Mouse (Mus musculus) lung, adult 18-20 months (tissue): ENCODE measurements around the gene Mki67.

Experiments
- DNase-seq, 2 experiments: peaks; one replicate each; pipeline ENCODE4 v3.0.0; 2022; ENCODE audit warnings: mixed read lengths in 2 of 2

Mki67 gene

DNA sequence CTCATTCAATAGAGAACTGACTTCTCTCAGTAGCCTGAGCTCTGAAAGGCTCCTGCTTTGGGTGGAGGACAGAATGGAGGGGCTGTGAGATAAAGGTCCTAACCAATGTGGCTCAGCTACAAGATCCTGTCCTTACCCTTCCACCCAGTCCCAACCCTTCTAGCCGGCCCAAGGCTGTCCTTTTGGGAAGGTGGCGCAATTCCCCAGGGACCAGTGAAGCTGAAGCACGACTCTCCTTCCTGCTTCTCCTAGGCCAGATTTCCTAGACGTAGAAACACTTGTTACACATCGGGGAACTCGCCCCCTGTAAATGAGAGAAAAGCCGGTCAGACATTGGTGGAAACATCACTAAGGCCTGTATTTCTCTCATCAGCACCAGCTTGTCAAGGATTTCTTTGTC, 52.0 kb downstream of the Mki67 start:
- no peak for DNase-seq

GRCm38 (mm10) chr7:135660314-135660713, 55.8 kb downstream of the Mki67 start:
- no peak for DNase-seq

GRCm38 (mm10) chr7:135659314-135659935, 56.7 kb downstream of the Mki67 start:
- peak in 1 of 2 experiments; percentile 49 for DNase-seq

DNA sequence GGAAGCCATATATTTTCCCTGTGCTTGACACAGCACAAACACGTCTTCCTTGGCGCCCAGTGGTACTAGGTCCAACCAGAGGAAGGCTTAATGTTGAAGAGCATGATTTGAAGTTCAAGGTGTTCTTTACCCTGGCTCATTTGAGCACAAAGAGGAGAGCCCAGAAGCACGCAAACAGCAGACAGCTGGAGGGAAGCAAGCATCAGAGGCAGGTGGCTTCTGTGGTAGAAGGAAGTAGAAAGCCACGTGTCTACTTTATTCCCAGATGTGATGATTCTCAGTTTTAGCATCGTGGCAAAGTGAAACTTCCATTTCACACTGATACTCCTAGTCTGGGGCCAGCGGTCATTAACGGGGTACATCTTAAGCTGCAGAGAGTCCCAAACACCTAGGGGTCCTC, 58.0 kb downstream of the Mki67 start:
- no peak for DNase-seq

GRCm38 (mm10) chr7:135655113-135655512, 61.0 kb downstream of the Mki67 start:
- DNase-seq, result no peak

- DNase-seq, result no peak
These were observed 61.9 kb downstream of the Mki67 start for GRCm38 (mm10) chr7:135654288-135654687.

- DNase-seq, result no peak
These were observed 62.6 kb downstream of the Mki67 start for GRCm38 (mm10) chr7:135653601-135654000.

DNA sequence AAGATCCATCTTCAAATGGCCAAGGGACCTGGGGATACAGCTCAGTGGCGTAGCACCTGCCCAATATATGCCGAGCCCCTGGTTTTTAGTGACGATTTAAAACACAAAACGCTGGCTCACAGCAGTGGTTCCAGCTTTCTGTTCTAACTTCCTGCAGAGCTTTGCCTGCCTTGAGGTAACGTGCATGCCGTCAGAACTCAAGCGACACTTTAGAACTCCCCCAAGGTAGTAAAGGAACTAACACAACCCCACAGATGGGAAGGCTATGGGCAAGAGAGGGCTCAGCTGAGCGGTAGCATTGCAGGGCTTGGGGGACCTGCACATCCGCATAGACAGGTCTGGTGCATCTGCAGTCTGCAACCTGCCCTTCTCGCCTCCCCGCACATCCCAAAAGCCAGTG, 63.4 kb downstream of the Mki67 start:
- no peak for DNase-seq

DNA sequence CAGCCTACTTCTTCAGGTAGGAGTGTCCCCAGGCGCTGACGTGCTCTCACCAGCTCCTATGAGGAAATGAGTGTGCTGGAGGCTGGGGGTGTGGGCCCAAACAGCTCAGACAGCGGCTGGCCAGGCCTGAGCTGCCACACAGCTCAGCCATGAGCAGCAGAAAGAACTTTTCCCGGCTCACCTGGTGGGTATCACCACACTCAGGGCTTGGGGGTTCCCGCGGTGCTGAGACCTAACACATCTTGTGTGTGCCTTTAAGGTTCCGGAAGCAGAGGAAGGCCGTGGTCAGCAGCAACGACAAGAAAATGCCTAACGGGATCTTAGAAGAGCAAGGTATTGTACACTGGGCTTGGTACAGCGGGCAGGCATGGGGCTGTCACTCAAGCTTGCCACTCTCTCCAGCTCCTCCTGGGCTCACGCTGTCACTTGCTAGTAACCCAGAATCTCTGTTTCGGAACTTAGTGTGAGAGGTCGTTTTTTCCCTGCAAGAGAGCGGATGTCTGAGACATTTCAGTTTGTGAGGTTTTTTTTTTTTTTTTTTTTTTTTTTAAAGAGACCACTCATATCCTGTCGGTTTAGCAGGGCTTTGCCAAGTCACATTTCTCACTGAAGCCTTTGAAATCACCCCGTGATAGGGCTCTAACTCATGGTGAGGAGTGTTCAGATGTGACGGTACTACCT, 64.2 kb downstream of the Mki67 start:
- DNase-seq, result peak; percentile 61 to 65

DNA sequence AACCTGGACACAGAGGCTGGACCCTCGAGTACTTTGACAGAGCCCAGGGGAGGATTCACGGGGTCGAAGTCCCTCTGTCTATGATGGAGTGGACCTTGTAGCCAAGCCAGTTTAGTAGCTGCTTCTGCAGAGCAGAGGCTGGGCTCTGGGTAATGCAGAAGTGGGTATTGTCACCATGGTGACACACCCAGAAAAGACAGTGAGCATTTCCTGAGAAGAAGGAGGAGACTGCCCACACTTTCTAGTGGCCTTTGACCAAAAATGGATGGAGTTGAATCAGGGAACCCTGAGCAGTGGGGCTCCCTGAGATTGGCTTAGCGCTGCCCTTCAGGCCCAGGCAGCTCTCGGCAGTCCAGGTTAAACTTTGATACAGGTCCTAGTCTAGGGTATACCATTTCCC, 66.1 kb downstream of the Mki67 start:
- DNase-seq, result peak in 1 of 2 experiments; percentile 21

DNA sequence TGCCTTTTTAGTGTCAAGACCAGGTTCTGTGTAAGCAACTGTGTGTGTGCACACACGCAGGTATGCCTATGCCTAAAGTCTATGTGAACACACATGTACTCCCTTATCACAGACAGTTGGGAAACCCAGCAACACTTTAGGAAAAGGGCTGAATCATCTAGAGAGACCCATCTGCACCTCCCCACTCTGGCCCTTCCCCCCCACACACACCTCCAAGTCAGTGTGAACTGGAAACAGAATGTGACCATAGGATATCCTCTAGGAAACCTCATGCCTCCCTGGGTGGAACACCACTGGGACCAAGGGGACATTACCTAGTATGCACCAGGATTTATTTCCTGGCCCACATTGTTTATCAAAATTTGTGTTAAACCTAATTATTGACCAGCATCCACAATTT, 66.9 kb downstream of the Mki67 start:
- DNase-seq, result no peak

DNA sequence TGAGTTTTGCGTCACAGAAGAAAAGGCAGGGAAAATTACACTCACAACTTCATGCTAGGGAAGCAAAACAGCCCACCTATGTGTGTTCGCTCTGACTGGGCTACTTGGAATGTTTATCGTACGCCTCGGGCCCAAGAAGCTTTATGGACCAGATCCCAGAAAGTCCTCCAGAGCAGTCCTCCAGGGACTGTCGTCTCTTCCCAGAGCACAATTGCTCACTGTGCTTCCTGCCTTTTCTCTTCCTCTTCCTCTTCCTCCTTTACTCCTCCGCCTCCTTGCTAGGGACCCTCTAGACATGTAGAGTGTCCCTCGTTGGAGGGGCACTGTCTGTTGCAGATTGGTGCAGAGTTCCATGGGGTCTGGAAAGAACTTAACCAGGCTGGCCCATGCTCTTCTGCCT, 67.3 kb downstream of the Mki67 start:
- DNase-seq, result no peak

GRCm38 (mm10) chr7:135646976-135647375, 69.2 kb downstream of the Mki67 start:
- DNase-seq, result no peak

DNA sequence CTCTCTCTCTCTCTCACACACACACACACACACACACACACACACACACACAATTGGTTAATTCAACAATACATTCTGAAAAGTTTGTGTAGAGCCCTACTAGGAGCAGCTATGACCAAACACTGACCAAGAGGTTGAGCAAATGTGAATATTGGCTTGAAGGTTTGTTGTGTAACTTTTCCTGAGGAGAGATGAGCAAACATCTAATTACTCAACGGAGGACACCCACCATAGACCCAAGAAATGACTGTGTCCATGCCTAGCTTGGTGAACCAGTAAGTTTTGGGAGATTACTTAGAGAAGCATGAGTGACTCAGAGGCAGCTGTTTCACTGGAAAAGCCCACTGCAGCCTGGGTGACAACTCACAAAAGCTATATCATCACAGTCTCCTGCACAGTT, 71.7 kb downstream of the Mki67 start:
- DNase-seq, result no peak

- DNase-seq, result no peak
These were observed 74.3 kb downstream of the Mki67 start for GRCm38 (mm10) chr7:135641698-135642507.
